Mouse (Mus musculus): ENCODE measurements at regions not wholly inside any gene's neighbourhood (a gene's known extent, or its start where the extent isn't known, plus 50 kb on each side); places are given as distances from the start of the nearest gene placed in this dataset.

- peak; percentile 86 for DNase-seq (ENCODE audit: low read depth, low spot score)
Measured at GRCm38 (mm10) chr6:75357286-75357685, 1140.3 kb downstream of the Gm9008 start.

- DNase-seq (ENCODE audit: low read depth, low spot score): peak; percentile 24
Measured at GRCm38 (mm10) chr6:75341055-75341454, 1156.5 kb downstream of the Gm9008 start.

Measured in brain, adult 2 months (tissue).